Mouse (Mus musculus): ENCODE data around the gene Dcx. TPM values are rescaled to one million over a fixed set of nuclear protein-coding genes. Genes with fewer than 3 reads are reported as not detected.

Dcx gene
- polyA plus RNA-seq, 1 experiment from 2014 or later: 1.2 TPM

DNA sequence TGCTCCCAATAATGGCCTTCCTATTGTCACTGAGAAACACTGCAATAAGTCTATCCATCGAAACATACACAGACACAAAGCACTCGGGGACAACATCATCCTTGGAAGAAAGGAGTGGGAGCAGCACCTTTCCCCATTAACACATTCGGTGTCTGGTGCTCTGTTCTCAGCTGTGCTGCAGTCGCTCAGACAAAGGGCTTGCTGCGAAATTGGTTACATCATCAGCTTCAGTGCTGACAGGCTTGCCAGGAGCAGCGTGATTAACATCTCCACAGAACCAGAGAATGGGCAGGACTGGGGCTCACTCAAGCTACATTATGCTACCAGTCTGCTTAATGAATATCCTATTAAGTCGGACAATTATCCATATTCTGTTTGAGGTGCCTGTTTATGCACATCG, 30.8 kb downstream of the Dcx start:
- Histone ChIP-seq H3K4me3 (ENCODE audit: low read depth, low read length) (no peak overlapping the region), H3K27me3 (ENCODE audit: control insufficient read depth, insufficient read depth, low read length) (no peaks in the 10 kb centered on the region), H3K4me2 (no peak overlapping the region), H3K27ac (ENCODE audit: low read depth, low read length) (no peak overlapping the region), H3K9ac (ENCODE audit: low read depth, low read length) (no peak overlapping the region), H3K9me3 (replicated peaks; ENCODE audit: control insufficient read depth, low read length) (no peaks in the 10 kb centered on the region), H3K36me3 (ENCODE audit: control insufficient read depth, insufficient read depth, low read length) (no peaks in the 10 kb centered on the region), H3K4me1 (ENCODE audit: control insufficient read depth, insufficient read depth, low read length) (no peaks in the 10 kb centered on the region; the same call in 1 of the 2 replicates)
- 47% methylated on average over 8 of the region's 8 CpGs for WGBS (ENCODE audit: insufficient replicate concordance)
- ATAC-seq (replicated peaks; ENCODE audit: insufficient number of reproducible peaks, low FRiP score, low TSS enrichment): no peak

DNA sequence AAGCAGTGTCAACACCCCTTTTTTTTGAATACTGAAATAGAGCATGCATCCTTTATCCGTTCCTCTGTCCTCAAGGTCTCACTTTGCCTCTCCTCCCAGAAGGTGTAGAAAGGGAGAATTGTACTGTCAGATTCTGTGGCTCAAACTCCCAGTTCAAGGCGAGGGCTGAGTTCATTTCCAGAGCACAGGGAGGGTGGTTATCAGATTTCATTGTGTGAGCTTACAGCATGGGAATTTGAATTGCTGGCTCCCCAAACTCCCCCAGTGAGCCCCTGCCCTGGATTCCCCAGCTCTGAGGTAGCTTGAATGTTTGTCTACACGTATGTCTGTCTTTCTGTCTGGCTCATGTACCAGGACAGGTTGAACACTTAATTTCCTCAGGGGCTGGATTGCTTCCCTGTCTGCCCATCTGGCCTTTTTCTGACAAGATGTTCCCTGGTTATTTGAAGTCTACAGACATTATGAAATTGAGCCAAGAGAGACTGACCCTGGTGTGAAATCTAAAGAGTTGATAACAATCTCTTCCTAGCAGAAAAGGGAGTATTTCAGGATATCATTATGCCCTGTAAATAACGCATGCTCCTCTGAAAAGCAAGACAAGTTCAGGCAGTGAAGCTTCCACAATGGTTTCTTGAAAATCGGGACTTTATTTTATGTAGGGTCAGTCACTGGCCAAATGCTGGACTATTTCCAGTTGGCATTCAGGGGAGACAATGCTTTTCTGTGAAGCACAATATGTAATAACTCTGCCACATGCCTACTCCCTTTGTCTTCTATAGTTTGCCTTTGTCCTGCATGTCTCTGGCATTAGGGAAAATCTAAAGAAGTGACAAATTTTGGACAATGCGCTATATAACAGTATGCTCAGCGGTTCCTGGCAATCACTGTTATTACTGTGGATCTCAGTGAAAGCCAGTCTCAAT, 35.5 kb downstream of the Dcx start:
- no peak overlapping the region for H3K27ac ChIP-seq (ENCODE audit: low read depth, low read length)
- H3K4me2 ChIP-seq: no peak overlapping the region
- no peak for ATAC-seq (replicated peaks; ENCODE audit: insufficient number of reproducible peaks, low FRiP score, low TSS enrichment)
- H3K4me1 ChIP-seq (ENCODE audit: control insufficient read depth, insufficient read depth, low read length): no peaks in the 10 kb centered on the region
- no peak overlapping the region for H3K4me3 ChIP-seq (ENCODE audit: low read depth, low read length)
- no peaks in the 10 kb centered on the region for H3K36me3 ChIP-seq (ENCODE audit: control insufficient read depth, insufficient read depth, low read length)
- WGBS (ENCODE audit: insufficient replicate concordance): 58% methylated on average over 7 of the region's 7 CpGs
- no peak overlapping the region for H3K9ac ChIP-seq (ENCODE audit: low read depth, low read length)
- no peaks in the 10 kb centered on the region for H3K9me3 ChIP-seq (replicated peaks; ENCODE audit: control insufficient read depth, low read length)
- H3K27me3 ChIP-seq (ENCODE audit: control insufficient read depth, insufficient read depth, low read length): no peaks in the 10 kb centered on the region

DNA sequence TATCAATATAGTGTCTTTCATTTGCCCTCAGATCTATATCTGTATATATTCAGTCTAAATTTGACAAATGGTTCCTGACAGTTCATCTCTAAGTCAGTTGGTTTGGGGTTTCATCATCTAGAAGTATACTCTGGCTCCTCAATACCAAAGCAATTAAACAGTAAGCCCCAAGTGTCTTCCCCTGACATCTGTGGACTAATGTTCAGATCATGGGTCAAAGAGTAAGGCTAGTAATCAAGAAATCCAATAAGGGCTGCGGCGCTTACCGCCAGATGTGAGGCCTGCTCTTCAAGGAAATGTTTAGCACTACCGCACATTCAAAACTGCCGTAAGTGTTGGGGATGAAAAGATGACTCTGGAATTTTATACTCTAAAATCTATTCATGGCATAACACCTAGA, 36.2 kb downstream of the Dcx start:
- Histone ChIP-seq H3K27ac (ENCODE audit: low read depth, low read length) (no peak overlapping the region), H3K4me3 (ENCODE audit: low read depth, low read length) (no peak overlapping the region), H3K36me3 (ENCODE audit: control insufficient read depth, insufficient read depth, low read length) (no peaks in the 10 kb centered on the region), H3K9ac (ENCODE audit: low read depth, low read length) (no peak overlapping the region), H3K9me3 (replicated peaks; ENCODE audit: control insufficient read depth, low read length) (no peaks in the 10 kb centered on the region), H3K4me2 (no peak overlapping the region), H3K27me3 (ENCODE audit: control insufficient read depth, insufficient read depth, low read length) (no peaks in the 10 kb centered on the region), H3K4me1 (ENCODE audit: control insufficient read depth, insufficient read depth, low read length) (no peaks in the 10 kb centered on the region)
- ATAC-seq (replicated peaks; ENCODE audit: insufficient number of reproducible peaks, low FRiP score, low TSS enrichment): no peak
- 87% methylated on average over 5 of the region's 5 CpGs for WGBS (ENCODE audit: insufficient replicate concordance)

DNA sequence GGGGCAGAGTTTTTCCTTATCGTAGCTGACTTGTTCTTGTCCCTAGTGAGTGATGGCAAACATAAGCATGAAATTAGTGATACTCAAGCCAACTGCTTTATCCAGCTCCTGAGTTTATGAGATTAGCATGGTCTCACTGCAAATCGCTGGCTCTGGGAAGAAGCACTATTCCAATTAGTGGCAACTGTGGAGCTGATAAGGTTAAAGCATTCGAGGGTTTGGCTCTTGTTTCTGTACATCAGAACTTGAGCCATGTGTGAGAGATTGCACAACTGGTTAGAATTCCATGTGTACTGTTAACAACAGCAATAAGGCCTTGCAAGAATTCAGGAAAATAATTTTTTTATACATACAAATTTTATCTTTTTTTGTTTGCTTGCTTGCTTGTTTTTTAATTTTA, 39.9 kb downstream of the Dcx start:
- 46% methylated on average over 3 of the region's 3 CpGs for WGBS (ENCODE audit: insufficient replicate concordance)
- Histone ChIP-seq H3K36me3 (ENCODE audit: control insufficient read depth, insufficient read depth, low read length) (no peaks in the 10 kb centered on the region), H3K4me1 (ENCODE audit: control insufficient read depth, insufficient read depth, low read length) (no peaks in the 10 kb centered on the region), H3K4me2 (no peak overlapping the region), H3K27ac (ENCODE audit: low read depth, low read length) (no peak overlapping the region), H3K9me3 (replicated peaks; ENCODE audit: control insufficient read depth, low read length) (no peaks in the 10 kb centered on the region), H3K27me3 (ENCODE audit: control insufficient read depth, insufficient read depth, low read length) (no peaks in the 10 kb centered on the region), H3K9ac (ENCODE audit: low read depth, low read length) (no peak overlapping the region), H3K4me3 (ENCODE audit: low read depth, low read length) (no peak overlapping the region)
- ATAC-seq (replicated peaks; ENCODE audit: insufficient number of reproducible peaks, low FRiP score, low TSS enrichment): no peak

DNA sequence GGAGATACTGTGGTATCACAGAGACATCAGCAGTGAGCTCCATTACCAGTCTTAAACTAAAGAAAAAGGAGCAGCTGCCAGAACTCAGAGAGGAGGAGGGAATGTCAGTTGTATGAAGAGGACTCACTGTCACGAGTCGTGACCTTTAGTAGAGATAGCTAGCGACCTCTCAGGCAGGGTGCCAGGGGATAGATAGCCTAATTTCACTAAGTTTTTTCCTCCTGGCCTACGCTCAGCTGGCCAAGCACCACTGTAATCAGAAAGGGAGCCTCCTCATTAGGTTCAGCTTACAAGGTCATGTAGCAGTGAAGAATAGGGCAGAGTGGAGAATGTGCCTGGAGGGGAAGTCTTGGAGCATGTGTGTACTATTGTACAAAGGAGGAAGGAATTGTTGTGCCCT, 47.3 kb downstream of the Dcx start:
- Histone ChIP-seq H3K36me3 (ENCODE audit: control insufficient read depth, insufficient read depth, low read length) (no peaks in the 10 kb centered on the region), H3K27ac (ENCODE audit: low read depth, low read length) (no peak overlapping the region), H3K4me1 (ENCODE audit: control insufficient read depth, insufficient read depth, low read length) (no peaks in the 10 kb centered on the region), H3K9ac (ENCODE audit: low read depth, low read length) (no peak overlapping the region), H3K4me3 (ENCODE audit: low read depth, low read length) (no peak overlapping the region), H3K9me3 (replicated peaks; ENCODE audit: control insufficient read depth, low read length) (no peaks in the 10 kb centered on the region), H3K27me3 (ENCODE audit: control insufficient read depth, insufficient read depth, low read length) (no peaks in the 10 kb centered on the region), H3K4me2 (no peak overlapping the region)
- 37% methylated on average over 4 of the region's 4 CpGs for WGBS (ENCODE audit: insufficient replicate concordance)
- ATAC-seq (replicated peaks; ENCODE audit: insufficient number of reproducible peaks, low FRiP score, low TSS enrichment): no peak

DNA sequence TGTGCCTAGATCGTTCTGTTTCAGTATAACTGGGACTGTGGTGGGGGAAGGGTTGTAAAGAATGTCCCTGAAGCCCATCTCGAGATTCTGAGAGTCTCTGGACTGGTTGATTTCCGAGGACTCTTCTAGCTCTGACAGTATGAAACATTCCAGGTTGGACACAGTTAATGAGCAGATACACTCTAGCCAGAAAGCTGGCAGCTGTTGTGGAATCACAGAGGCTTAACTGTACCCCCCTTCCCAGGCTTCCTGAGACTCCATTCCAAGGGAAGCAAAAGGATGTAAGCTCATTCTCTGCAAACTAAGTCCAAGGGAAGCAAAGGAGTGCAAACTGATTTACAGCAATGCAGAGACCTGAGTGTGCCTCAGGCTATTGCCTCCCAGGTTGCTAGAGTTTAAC, 48.2 kb downstream of the Dcx start:
- Histone ChIP-seq H3K27ac (ENCODE audit: low read depth, low read length) (no peak overlapping the region), H3K36me3 (ENCODE audit: control insufficient read depth, insufficient read depth, low read length) (no peaks in the 10 kb centered on the region), H3K4me3 (ENCODE audit: low read depth, low read length) (no peak overlapping the region), H3K9me3 (replicated peaks; ENCODE audit: control insufficient read depth, low read length) (no peaks in the 10 kb centered on the region), H3K27me3 (ENCODE audit: control insufficient read depth, insufficient read depth, low read length) (no peaks in the 10 kb centered on the region), H3K4me2 (no peak overlapping the region), H3K4me1 (ENCODE audit: control insufficient read depth, insufficient read depth, low read length) (no peaks in the 10 kb centered on the region), H3K9ac (ENCODE audit: low read depth, low read length) (no peak overlapping the region)
- WGBS (ENCODE audit: insufficient replicate concordance): 16% methylated on average over 3 of the region's 3 CpGs
- ATAC-seq (replicated peaks; ENCODE audit: insufficient number of reproducible peaks, low FRiP score, low TSS enrichment): no peak

DNA sequence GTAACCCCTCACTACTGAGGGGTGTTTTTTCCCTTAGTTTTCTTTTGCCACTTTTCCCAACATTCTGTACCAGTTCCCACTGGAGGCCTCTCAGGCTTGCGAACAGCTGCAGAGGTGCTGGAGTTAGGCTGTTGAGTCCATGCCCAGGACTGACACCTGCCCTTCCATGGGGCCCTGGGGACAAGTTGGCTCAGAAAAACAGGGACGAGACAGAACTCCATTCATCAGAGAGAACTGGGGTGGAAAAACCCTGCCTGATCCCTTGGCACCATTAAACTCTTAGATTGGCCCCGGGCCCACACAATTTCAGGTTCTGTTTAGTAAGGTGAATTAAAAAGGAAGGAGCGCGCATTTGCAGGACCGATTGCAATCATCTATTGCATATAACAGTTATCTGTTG, 48.8 kb downstream of the Dcx start:
- H3K27ac ChIP-seq (ENCODE audit: low read depth, low read length): no peak overlapping the region
- no peaks in the 10 kb centered on the region for H3K4me1 ChIP-seq (ENCODE audit: control insufficient read depth, insufficient read depth, low read length)
- H3K27me3 ChIP-seq (ENCODE audit: control insufficient read depth, insufficient read depth, low read length): no peaks in the 10 kb centered on the region
- no peaks in the 10 kb centered on the region for H3K9me3 ChIP-seq (replicated peaks; ENCODE audit: control insufficient read depth, low read length)
- no peak for ATAC-seq (replicated peaks; ENCODE audit: insufficient number of reproducible peaks, low FRiP score, low TSS enrichment)
- H3K9ac ChIP-seq (ENCODE audit: low read depth, low read length): no peak overlapping the region
- WGBS (ENCODE audit: insufficient replicate concordance): 81% methylated on average over 6 of the region's 6 CpGs
- H3K36me3 ChIP-seq (ENCODE audit: control insufficient read depth, insufficient read depth, low read length): no peaks in the 10 kb centered on the region
- no peak overlapping the region for H3K4me2 ChIP-seq
- no peak overlapping the region for H3K4me3 ChIP-seq (ENCODE audit: low read depth, low read length)

DNA sequence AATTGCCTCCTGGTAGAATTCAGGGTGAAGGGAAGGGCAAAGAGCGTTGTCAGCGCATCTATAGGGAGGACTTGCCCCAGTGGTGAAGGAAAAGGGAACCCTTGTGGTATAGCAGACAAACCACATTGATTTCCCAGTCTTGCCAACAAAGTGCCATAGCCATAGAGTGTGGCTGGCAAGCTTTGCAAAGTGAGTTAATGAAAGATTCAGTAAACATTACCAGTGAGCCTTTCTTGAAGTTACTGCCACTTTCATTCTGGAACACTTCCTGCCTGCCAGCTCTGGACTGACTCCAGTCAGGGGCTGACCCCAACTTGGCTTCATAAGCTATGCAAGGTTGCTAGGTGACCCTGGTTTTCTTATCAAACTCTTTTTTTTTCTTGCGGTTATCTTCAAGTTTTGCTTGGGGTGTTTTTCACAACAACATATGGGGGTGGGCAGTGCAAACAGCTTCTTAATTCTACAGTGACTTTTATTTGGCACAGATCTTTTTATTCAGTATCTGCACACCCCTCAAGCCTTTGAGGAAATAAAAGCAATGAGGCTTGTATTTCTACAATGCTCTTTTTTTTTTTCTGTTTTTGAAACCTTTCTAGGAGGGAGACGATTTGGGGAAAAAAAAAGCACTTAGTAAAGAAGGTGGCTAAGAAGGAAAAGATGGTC, 51.2 kb downstream of the Dcx start:
- Histone ChIP-seq H3K9me3 (replicated peaks; ENCODE audit: control insufficient read depth, low read length) (no peaks in the 10 kb centered on the region), H3K4me1 (ENCODE audit: control insufficient read depth, insufficient read depth, low read length) (no peaks in the 10 kb centered on the region), H3K4me2 (no peak overlapping the region), H3K9ac (ENCODE audit: low read depth, low read length) (no peak overlapping the region), H3K4me3 (ENCODE audit: low read depth, low read length) (no peak overlapping the region), H3K27me3 (ENCODE audit: control insufficient read depth, insufficient read depth, low read length) (no peaks in the 10 kb centered on the region), H3K36me3 (ENCODE audit: control insufficient read depth, insufficient read depth, low read length) (no peaks in the 10 kb centered on the region), H3K27ac (ENCODE audit: low read depth, low read length) (no peak overlapping the region)
- 63% methylated on average over 4 of the region's 4 CpGs for WGBS (ENCODE audit: insufficient replicate concordance)
- ATAC-seq (replicated peaks; ENCODE audit: insufficient number of reproducible peaks, low FRiP score, low TSS enrichment): no peak

All from heart, embryonic 11.5 days (tissue).